Mouse (Mus musculus): ENCODE measurements around the gene Lgals12. TPM values are rescaled to one million over a fixed set of nuclear protein-coding genes. Genes with fewer than 3 reads are reported as not detected.

Gene Lgals12
- polyA plus RNA-seq, 1 experiment from 2014 or later: 0.17 TPM

DNA sequence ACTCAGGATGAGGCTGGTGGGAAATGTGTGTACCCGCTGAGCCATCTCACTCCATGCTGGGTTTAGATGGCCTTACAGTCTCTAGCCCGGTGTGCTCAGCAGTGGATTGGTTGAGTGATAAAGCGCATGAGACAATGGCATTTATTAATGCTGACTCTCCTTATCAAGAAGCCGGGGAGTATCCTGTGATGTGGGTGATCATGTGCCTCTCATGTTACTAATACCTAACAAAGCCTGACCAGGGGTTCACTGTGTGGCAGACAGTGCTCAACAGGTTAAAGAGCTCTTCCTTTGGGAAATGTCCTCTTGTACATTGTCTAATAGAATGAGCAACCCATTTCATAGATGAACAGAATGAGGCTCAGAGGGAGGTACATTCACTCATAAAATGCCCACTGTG, 52.1 kb downstream of the Lgals12 start:
- Histone ChIP-seq H3K4me2 (no peak overlapping the region), H3K9me3 (no peaks in the 10 kb centered on the region), H3K36me3 (no peaks in the 10 kb centered on the region), H3K9ac (no peak overlapping the region), H3K4me3 (no peak overlapping the region), H3K4me1 (replicated peaks) (peaks cover 11% of the 10 kb centered on the region), H3K27me3 (peaks cover 22% of the 10 kb centered on the region), H3K27ac (no peak overlapping the region)
- no peak for ATAC-seq (ENCODE audit: low FRiP score)
- 83% methylated on average over 4 of the region's 4 CpGs for WGBS

DNA sequence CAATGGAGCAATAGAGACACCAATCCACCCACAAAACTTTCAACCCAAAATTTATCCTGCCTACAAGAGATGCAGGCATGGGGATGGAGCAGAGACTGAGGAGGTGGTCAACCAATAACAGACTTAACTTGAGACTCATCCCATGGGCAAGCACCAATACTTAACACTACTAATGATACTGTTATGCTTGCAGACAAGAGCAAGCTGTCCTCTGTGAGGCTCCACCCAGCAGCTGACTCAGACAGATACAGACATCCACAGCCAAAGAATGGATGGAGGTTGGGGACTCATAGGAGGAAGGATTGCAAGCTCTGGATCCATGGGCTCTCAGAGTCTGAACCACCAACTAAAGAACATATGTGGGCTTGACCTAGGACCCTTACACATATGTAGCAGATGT, 53.6 kb downstream of the Lgals12 start:
- no peak for ATAC-seq (ENCODE audit: low FRiP score)
- Histone ChIP-seq H3K4me2 (no peak overlapping the region), H3K4me3 (no peak overlapping the region), H3K36me3 (no peaks in the 10 kb centered on the region), H3K9ac (no peak overlapping the region), H3K9me3 (no peaks in the 10 kb centered on the region), H3K27me3 (peaks cover 20% of the 10 kb centered on the region), H3K4me1 (replicated peaks) (peaks cover 11% of the 10 kb centered on the region), H3K27ac (no peak overlapping the region)

DNA sequence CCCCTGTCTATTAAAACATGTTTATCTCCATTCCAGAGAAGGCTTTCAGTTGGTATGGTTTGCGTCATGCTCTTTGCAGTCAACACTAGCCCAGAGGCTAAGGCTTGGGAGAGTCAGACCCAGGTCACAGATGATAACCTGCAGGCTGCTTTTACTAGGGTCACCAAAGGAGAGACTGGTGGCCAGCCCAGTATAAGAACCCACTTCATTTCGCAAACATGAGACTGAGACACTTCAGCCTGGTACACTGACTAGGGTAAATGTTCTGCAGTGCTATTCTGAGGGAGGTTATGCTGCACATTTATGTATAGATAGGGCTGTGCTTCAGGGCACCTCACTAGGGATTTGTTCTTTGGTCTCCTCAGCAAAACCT, 54.7 kb downstream of the Lgals12 start:
- H3K27me3 ChIP-seq: peaks cover 9% of the 10 kb centered on the region; the same call in 1 of the 2 replicates
- H3K4me1 ChIP-seq (replicated peaks): peaks cover 2% of the 10 kb centered on the region
- H3K9ac ChIP-seq: no peak overlapping the region
- 91% methylated on average over 2 of the region's 2 CpGs for WGBS
- ATAC-seq (ENCODE audit: low FRiP score): no peak
- H3K9me3 ChIP-seq: no peaks in the 10 kb centered on the region
- no peak overlapping the region for H3K27ac ChIP-seq
- H3K4me3 ChIP-seq: no peak overlapping the region
- no peak overlapping the region for H3K4me2 ChIP-seq
- no peaks in the 10 kb centered on the region for H3K36me3 ChIP-seq

DNA sequence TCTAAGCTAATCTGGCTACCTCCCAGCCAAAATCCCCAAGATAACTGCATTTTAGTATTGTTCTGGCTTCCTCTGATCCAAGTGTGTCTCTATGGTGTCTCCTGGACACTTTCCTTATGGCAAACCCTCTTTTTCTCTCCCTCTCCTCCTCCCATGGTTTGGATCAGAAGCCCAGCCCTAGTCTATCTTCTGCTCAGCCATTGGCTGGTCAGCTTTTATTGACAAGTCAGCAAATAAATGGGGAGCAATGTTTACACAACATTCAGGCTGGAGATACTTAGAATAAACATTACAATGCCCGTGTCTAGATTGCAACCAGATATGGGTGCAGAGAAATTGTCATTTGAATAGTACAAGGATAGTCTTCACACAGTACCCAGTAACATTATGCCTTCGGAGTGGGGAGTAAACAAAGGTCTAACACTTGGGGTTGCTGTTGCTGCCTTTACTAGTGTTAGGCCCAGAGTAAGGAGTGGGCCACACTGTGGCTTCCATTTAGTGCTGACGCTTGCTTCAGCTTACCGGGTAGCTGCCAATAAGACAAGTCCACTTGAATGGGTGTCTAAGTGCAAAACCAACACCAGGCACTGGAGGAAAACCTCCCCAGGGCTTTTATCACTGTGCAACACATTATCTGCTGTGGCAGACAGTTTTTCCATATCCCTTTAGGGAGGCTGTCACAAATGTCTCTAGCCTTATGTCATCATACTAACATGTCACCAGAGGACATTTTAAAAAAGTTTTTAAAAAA, 55.3 kb downstream of the Lgals12 start:
- WGBS: 76% methylated on average over 4 of the region's 4 CpGs
- no peak for ATAC-seq (ENCODE audit: low FRiP score)

DNA sequence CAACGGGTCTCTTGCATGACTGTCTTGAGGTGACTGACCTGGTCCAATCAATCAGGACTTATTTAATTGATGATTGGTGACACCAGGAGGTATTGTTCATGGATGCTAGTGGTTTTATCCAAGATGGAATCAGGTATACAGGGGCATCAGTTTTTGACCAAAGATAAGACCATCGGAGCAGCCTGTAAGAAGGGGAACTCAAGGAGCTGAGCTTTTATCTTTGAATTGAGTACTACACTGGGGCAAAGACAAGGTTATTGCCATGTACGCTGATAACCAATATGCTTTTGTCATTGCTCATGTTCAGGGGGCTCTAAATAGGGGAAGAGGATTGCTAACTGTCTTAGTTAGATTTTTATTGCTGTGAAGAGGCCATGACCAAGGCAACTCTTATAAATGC, 58.1 kb downstream of the Lgals12 start:
- no peaks in the 10 kb centered on the region for H3K4me1 ChIP-seq (replicated peaks)
- H3K36me3 ChIP-seq: no peaks in the 10 kb centered on the region
- no peak for ATAC-seq (ENCODE audit: low FRiP score)
- no peak overlapping the region for H3K4me3 ChIP-seq
- 0 out of 2 replicates have a peak, but pooled peaks cover 7% of the 10 kb centered on the region for H3K9me3 ChIP-seq
- no peak overlapping the region for H3K4me2 ChIP-seq
- no peak overlapping the region for H3K9ac ChIP-seq
- WGBS: 92% methylated on average over 3 of the region's 3 CpGs
- H3K27ac ChIP-seq: no peak overlapping the region
- no peaks in the 10 kb centered on the region for H3K27me3 ChIP-seq

More for the DNA sequence above, 55.3 kb downstream of the Lgals12 start:
- Histone ChIP-seq H3K9ac (no peak overlapping the region), H3K27ac (no peak overlapping the region), H3K4me1 (replicated peaks) (no peaks in the 10 kb centered on the region), H3K4me2 (no peak overlapping the region), H3K27me3 (0 out of 2 replicates have a peak, but pooled peaks cover 5% of the 10 kb centered on the region), H3K9me3 (no peaks in the 10 kb centered on the region), H3K4me3 (no peak overlapping the region), H3K36me3 (no peaks in the 10 kb centered on the region)

Other genes starting within 250 kb of the Lgals12 start
- gene Spindoc, start 224.2 kb downstream of the Lgals12 start, polyA plus RNA-seq (2015; fragmentation: Nextera tagmentation; extraction: Ambion mirVana): 34.0 and 42.7 TPM in 2 replicates
- gene 2700081O15Rik, start 189.6 kb downstream of the Lgals12 start, polyA plus RNA-seq (2015; fragmentation: Nextera tagmentation; extraction: Ambion mirVana): 17.7 and 18.0 TPM in 2 replicates
- gene Rtn3, start 123.9 kb downstream of the Lgals12 start, polyA plus RNA-seq (2015; fragmentation: Nextera tagmentation; extraction: Ambion mirVana): 513 and 532 TPM in 2 replicates
- gene Atl3, start 113.2 kb downstream of the Lgals12 start, polyA plus RNA-seq (2015; fragmentation: Nextera tagmentation; extraction: Ambion mirVana): 6.9 and 7.9 TPM in 2 replicates
- 2.9 and 5.4 TPM in 2 replicates for gene Pla2g16, start 49.7 kb downstream of the Lgals12 start, polyA plus RNA-seq (2015; fragmentation: Nextera tagmentation; extraction: Ambion mirVana)
- gene Hrasls5, start 5.3 kb upstream of the Lgals12 start, polyA plus RNA-seq (2015; fragmentation: Nextera tagmentation; extraction: Ambion mirVana): not detected in 2 replicates
- gene Slc22a19, start 104.1 kb upstream of the Lgals12 start, polyA plus RNA-seq (2015; fragmentation: Nextera tagmentation; extraction: Ambion mirVana): 0.16 and 0.19 TPM in 2 replicates
- not detected in 2 replicates for gene Slc22a26, start 195.5 kb upstream of the Lgals12 start, polyA plus RNA-seq (2015; fragmentation: Nextera tagmentation; extraction: Ambion mirVana)